Mouse (Mus musculus): ENCODE measurements around the gene 1700011L22Rik. TPM values are rescaled to one million over a fixed set of nuclear protein-coding genes. Genes with fewer than 3 reads are reported as not detected.

Gene 1700011L22Rik
- polyA plus RNA-seq, 1 experiment from 2014 or later = not detected

DNA sequence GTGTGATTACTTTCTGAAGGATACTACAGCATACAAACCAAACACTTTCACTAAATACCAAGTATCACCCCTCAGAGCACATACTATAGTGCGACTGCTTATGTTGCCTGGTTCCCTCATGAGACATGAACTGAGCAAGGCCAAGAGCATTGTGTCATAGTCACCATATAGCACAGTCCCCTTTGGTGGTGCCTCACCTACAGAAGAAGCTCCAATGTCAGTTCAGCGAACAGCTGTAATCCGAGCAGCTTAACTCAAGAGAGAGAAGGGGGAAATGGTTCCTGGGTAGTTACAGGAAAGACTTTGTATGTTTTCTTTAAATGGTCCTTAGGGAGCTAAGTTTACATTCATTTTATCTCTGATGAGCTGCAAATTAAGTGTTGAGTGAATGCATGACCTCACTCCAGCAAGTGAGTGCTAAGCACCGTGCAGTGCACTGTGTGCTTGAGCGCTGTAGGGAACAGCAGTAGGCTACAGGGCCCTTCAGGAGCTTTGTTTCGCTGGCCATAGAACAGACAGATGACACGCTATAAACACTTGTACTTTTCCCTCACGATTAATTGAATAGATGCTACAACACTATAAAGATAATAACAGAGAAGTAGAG is 29.0 kb upstream of the 1700011L22Rik start:
- H3K4me3 ChIP-seq (replicated peaks) = no peak overlapping the region
- H3K4me1 ChIP-seq = no peaks in the 10 kb centered on the region
- no peak overlapping the region for H3K9ac ChIP-seq
- WGBS = 89% methylated on average over 8 of the region's 8 CpGs
- no peak overlapping the region for H3K27ac ChIP-seq
- no peak overlapping the region for H3K4me2 ChIP-seq
- ATAC-seq (ENCODE audit: low FRiP score) = no peak
- no peaks in the 10 kb centered on the region for H3K9me3 ChIP-seq
- H3K27me3 ChIP-seq = no peaks in the 10 kb centered on the region
- H3K36me3 ChIP-seq (replicated peaks) = peaks cover 46% of the 10 kb centered on the region

DNA sequence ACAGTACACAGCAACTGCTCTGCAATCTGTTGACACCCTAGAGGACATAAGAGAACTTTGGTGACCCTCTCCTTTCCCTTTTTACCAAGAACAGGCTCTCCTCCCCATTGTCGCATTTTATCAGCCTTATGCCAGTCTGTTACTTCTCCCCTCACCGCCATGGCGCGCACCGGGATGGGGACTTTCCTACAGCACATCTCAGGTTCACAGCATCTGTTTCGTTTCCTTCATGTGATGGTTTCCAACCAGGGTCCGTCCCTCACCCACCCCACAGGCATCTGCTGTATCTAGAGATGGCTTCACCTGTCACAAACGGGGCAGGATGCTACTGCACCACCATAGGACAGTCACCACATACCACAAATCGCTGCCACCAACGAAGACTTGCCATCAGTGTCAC is 26.6 kb upstream of the 1700011L22Rik start:
- H3K9me3 ChIP-seq = no peaks in the 10 kb centered on the region

DNA sequence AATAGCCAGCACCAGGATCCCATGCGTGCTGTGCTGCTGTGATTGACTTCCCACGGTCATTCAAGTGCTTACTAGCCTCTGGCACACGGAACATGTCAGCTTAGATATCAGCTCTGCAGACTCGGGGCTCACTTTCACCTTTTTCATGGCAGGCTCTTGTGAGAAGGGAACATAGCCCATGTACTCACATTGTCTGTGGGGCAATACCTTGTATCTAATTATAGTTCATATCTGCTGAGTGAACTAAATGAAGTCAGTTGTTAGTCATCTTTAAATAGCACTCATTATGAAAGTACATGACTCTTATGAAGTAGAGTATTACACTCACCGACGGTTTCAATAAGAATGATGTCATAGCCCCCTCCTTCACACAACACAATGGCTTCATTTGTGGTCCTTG is 25.4 kb upstream of the 1700011L22Rik start:
- Histone ChIP-seq H3K27me3 (no peaks in the 10 kb centered on the region), H3K27ac (no peak overlapping the region), H3K36me3 (replicated peaks) (peaks cover 59% of the 10 kb centered on the region), H3K9ac (no peak overlapping the region), H3K4me2 (no peak overlapping the region), H3K4me1 (no peaks in the 10 kb centered on the region), H3K4me3 (replicated peaks) (no peak overlapping the region), H3K9me3 (no peaks in the 10 kb centered on the region)
- 89% methylated on average over 6 of the region's 6 CpGs for WGBS
- no peak for ATAC-seq (ENCODE audit: low FRiP score)

More for the DNA sequence above, 26.6 kb upstream of the 1700011L22Rik start:
- H3K9ac ChIP-seq = no peak overlapping the region
- no peak overlapping the region for H3K4me3 ChIP-seq (replicated peaks)
- WGBS = 93% methylated on average over 10 of the region's 10 CpGs
- H3K36me3 ChIP-seq (replicated peaks) = peaks cover 55% of the 10 kb centered on the region
- H3K4me1 ChIP-seq = no peaks in the 10 kb centered on the region
- H3K27ac ChIP-seq = no peak overlapping the region
- no peak overlapping the region for H3K4me2 ChIP-seq
- H3K27me3 ChIP-seq = no peaks in the 10 kb centered on the region
- ATAC-seq (ENCODE audit: low FRiP score) = no peak

DNA sequence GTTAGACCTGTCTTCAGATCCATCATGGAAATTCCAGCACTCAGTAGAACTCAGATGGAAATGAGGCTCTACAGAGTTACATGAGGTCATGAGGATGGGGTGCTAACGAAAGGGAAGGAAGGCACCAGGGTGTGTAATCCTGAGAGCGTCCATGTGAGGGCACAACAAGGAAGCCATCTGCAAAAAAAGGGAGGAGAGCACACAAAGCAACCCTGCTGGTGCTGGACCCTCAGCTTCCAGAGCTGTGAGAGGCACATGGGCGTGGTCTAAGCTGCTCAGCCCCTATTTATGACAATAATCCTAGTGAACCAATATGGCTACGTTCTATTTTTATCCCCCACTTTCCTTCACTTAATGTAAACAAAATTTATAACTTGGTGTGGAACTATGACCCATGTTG is 24.3 kb upstream of the 1700011L22Rik start:
- H3K36me3 ChIP-seq (replicated peaks) = peaks cover 66% of the 10 kb centered on the region
- H3K4me2 ChIP-seq = no peak overlapping the region
- H3K9me3 ChIP-seq = no peaks in the 10 kb centered on the region
- no peaks in the 10 kb centered on the region for H3K4me1 ChIP-seq
- WGBS = 72% methylated on average over 4 of the region's 4 CpGs
- no peak for ATAC-seq (ENCODE audit: low FRiP score)
- no peak overlapping the region for H3K4me3 ChIP-seq (replicated peaks)
- H3K9ac ChIP-seq = no peak overlapping the region
- no peak overlapping the region for H3K27ac ChIP-seq
- H3K27me3 ChIP-seq = no peaks in the 10 kb centered on the region

DNA sequence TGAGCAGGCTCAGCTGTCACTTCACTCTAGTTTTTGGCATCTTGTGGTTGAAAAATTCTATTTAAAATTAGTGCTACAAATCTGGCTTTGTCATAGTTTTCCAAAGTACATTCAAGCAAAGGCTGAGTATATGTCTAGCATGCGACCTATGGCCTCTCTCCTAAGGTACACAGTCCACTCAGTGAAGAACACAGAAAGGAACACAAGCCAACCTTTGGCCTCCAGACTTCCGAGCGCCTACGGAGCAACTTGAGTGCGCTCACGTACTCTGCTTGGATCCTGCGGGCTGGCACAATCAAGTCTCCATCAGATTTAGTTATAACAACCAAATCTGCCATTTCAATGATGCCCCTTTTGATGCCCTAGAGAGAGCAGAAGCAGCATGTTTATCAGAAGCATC is 20.6 kb upstream of the 1700011L22Rik start:
- Histone ChIP-seq H3K27me3 (no peaks in the 10 kb centered on the region), H3K36me3 (replicated peaks) (peaks cover 65% of the 10 kb centered on the region), H3K4me1 (no peaks in the 10 kb centered on the region), H3K9ac (no peak overlapping the region), H3K4me2 (no peak overlapping the region), H3K27ac (no peak overlapping the region), H3K9me3 (no peaks in the 10 kb centered on the region), H3K4me3 (replicated peaks) (no peak overlapping the region)
- WGBS = 95% methylated on average over 7 of the region's 7 CpGs
- ATAC-seq (ENCODE audit: low FRiP score) = no peak

DNA sequence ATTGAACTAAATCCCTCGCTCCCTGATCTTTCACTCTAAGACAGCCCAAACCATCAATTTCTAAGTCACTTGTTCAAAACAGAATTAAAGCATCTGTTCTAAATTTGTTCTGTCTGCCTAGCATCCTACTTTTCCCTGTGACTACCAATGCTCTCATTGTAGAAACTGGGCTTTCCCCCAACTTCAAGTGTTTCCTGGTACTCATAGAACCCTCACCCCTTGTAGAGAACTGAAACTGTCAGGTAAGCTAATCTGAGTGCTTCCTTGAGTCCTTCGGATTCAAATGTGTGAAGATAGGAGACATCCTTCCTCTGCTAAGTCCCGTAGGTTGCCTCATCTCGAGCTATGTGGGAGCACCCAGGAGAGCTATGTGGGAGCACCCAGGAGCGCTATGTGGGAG is 13.6 kb upstream of the 1700011L22Rik start:
- H3K4me3 ChIP-seq (replicated peaks) = no peak overlapping the region
- WGBS = 93% methylated on average over 5 of the region's 5 CpGs
- H3K4me1 ChIP-seq = no peaks in the 10 kb centered on the region
- no peaks in the 10 kb centered on the region for H3K9me3 ChIP-seq
- H3K27me3 ChIP-seq = no peaks in the 10 kb centered on the region
- no peak overlapping the region for H3K27ac ChIP-seq
- H3K36me3 ChIP-seq (replicated peaks) = peaks cover 4% of the 10 kb centered on the region
- no peak for ATAC-seq (ENCODE audit: low FRiP score)
- H3K4me2 ChIP-seq = no peak overlapping the region
- no peak overlapping the region for H3K9ac ChIP-seq

DNA sequence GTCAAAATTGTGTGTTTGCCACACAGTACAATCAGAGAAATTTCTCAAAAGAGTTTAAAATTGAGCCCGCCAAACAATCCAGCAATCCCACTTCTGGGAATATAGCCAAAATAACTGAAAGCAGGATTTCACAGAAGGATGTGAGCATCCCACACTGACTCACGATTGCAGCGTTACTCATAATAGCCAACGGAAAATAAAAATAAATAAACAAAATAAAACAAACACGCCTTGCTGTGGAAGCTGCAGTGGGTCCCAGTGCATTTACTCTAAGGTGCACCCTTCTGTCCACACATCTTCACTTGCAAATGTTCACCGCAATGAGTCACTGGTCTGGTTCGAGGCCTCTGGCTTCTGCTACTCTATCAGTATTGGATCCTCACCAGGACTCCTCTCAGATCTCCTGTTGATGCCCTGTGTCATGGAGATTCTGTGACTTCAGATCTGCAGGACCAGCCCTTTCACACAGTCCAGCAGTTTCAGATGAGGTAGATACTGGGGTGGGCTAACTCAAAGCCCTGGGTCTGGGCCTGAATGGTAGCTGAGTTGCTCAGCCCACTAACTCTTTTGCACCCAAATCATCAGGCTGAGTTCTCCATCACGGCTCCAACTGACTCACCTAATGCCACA is 7.8 kb upstream of the 1700011L22Rik start:
- Histone ChIP-seq H3K4me2 (no peak overlapping the region), H3K9me3 (no peaks in the 10 kb centered on the region), H3K36me3 (replicated peaks) (no peaks in the 10 kb centered on the region), H3K4me1 (no peaks in the 10 kb centered on the region), H3K4me3 (replicated peaks) (no peak overlapping the region), H3K9ac (no peak overlapping the region), H3K27me3 (no peaks in the 10 kb centered on the region), H3K27ac (no peak overlapping the region)
- 89% methylated on average over 8 of the region's 8 CpGs for WGBS
- no peak for ATAC-seq (ENCODE audit: low FRiP score)

GRCm38 (mm10) chr8:79253742-79254141 is 5.4 kb upstream of the 1700011L22Rik start:
- Histone ChIP-seq H3K27me3 (no peaks in the 10 kb centered on the region), H3K36me3 (replicated peaks) (no peaks in the 10 kb centered on the region), H3K4me1 (no peaks in the 10 kb centered on the region), H3K4me2 (no peak overlapping the region), H3K9ac (no peak overlapping the region), H3K27ac (no peak overlapping the region), H3K4me3 (replicated peaks) (no peak overlapping the region), H3K9me3 (no peaks in the 10 kb centered on the region)
- ATAC-seq (ENCODE audit: low FRiP score) = no peak
- 83% methylated on average over 6 of the region's 6 CpGs for WGBS

DNA sequence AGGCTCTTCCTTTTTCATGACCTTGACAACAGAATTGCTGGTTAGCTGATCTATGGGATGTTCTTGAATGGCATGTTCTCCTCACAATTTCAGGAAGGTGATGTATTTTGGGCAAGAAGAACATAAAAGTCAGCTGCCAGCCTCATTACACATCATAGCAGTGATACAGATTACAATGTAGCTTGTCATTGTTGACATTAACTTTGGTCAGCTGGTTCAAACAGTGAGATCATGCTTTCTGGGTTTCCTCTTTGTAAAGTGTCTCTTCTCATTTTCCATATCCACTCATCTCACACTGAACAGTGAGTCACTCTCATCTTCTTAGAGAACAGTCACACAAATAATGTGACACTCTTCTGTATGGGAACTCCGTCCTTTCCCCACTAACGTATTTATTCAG is 4.9 kb downstream of the 1700011L22Rik start:
- no peak overlapping the region for H3K27ac ChIP-seq
- H3K9me3 ChIP-seq = no peaks in the 10 kb centered on the region
- H3K4me2 ChIP-seq = no peak overlapping the region
- H3K27me3 ChIP-seq = no peaks in the 10 kb centered on the region
- no peaks in the 10 kb centered on the region for H3K4me1 ChIP-seq
- no peak for ATAC-seq (ENCODE audit: low FRiP score)
- H3K4me3 ChIP-seq (replicated peaks) = no peak overlapping the region
- 92% methylated on average over 2 of the region's 2 CpGs for WGBS
- H3K36me3 ChIP-seq (replicated peaks) = no peaks in the 10 kb centered on the region
- no peak overlapping the region for H3K9ac ChIP-seq

- Histone ChIP-seq H3K9ac (no peak overlapping the region), H3K9me3 (no peaks in the 10 kb centered on the region), H3K4me1 (no peaks in the 10 kb centered on the region), H3K27ac (no peak overlapping the region), H3K4me2 (no peak overlapping the region), H3K36me3 (replicated peaks) (no peaks in the 10 kb centered on the region), H3K27me3 (no peaks in the 10 kb centered on the region), H3K4me3 (replicated peaks) (no peak overlapping the region)
- 88% methylated on average over 7 of the region's 7 CpGs for WGBS
- no peak for ATAC-seq (ENCODE audit: low FRiP score)
Observed at GRCm38 (mm10) chr8:79239996-79240395, 8.4 kb downstream of the 1700011L22Rik start.

DNA sequence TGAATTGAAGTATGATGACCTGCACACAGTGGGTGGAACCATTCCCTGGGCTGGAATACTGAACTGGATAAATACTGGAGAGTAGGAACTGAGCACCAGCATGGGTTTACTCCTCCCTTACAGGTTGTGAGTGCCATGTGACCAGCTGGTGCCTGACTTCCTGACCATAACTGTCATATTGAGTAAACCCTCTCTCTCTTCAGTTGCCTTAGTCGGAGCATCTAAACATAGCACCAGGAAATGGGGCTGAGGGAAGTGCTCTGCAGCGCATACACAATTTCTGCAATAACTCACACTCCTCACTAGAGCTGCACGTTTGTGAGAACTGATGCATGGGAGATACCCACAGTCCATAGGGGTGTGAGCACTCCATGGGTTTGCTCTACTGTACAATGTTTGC is 9.1 kb downstream of the 1700011L22Rik start:
- ATAC-seq (ENCODE audit: low FRiP score) = no peak
- no peaks in the 10 kb centered on the region for H3K36me3 ChIP-seq (replicated peaks)
- H3K9ac ChIP-seq = no peak overlapping the region
- no peak overlapping the region for H3K4me3 ChIP-seq (replicated peaks)
- no peaks in the 10 kb centered on the region for H3K4me1 ChIP-seq
- no peaks in the 10 kb centered on the region for H3K9me3 ChIP-seq
- WGBS = 85% methylated on average over 3 of the region's 3 CpGs
- H3K27me3 ChIP-seq = no peaks in the 10 kb centered on the region
- no peak overlapping the region for H3K4me2 ChIP-seq
- H3K27ac ChIP-seq = no peak overlapping the region

DNA sequence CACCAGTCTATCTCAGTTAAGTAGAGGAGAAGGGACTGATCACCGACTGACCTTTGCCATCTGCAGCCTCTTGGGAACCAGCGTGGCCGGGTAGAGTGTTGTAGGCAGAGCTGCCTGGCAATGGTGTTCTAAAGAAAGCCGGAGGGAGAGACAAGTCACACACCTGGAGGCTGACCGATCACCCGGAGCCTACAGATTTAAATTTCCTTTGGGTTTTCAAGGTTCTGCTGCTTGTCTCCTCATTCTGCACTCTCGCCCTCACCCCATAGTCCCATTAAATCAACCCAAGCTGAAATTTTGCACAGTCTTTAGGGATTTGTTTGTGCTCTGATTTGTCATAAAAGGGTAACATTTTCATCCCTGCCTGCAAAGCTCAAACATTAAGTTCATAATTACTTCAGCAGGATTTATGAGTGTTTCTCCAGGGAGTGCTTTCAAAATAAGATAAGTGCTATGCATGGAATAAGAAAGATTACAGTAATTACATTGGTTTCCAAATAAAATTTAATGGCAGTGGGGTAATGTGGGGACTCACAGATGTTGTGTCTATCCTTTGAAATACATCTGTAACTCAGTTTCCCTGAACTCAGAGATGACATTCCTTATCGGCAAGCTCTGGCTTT is 19.0 kb downstream of the 1700011L22Rik start:
- Histone ChIP-seq H3K27me3 (no peaks in the 10 kb centered on the region), H3K9ac (no peak overlapping the region), H3K4me1 (no peaks in the 10 kb centered on the region), H3K27ac (no peak overlapping the region), H3K9me3 (peaks cover 9% of the 10 kb centered on the region), H3K36me3 (replicated peaks) (no peaks in the 10 kb centered on the region), H3K4me2 (no peak overlapping the region), H3K4me3 (replicated peaks) (no peak overlapping the region)
- WGBS = 88% methylated on average over 8 of the region's 8 CpGs
- ATAC-seq (ENCODE audit: low FRiP score) = no peak

DNA sequence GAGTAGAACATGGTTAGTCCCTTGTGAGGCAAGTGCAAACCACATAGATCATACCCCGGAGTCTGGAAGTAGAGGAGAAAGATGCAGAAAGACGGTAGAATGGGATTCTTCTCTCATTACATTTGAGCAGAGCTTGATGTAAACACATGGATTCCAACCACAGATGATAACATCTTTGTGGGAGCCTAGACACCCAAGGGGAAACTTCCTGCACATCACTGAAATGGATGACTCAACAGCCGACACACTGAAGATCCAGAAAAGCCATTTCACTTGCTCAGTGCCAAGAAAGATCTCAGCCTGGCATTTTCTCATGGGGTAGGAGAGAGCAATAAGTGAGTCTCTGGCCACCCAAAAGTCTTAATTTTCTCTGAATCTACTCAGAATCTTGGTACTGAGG is 20.5 kb downstream of the 1700011L22Rik start:
- no peak overlapping the region for H3K27ac ChIP-seq
- no peaks in the 10 kb centered on the region for H3K36me3 ChIP-seq (replicated peaks)
- peaks cover 14% of the 10 kb centered on the region for H3K9me3 ChIP-seq
- no peak for ATAC-seq (ENCODE audit: low FRiP score)
- H3K4me1 ChIP-seq = no peaks in the 10 kb centered on the region
- H3K9ac ChIP-seq = no peak overlapping the region
- H3K4me2 ChIP-seq = no peak overlapping the region
- no peaks in the 10 kb centered on the region for H3K27me3 ChIP-seq
- no peak overlapping the region for H3K4me3 ChIP-seq (replicated peaks)
- 93% methylated on average over 3 of the region's 3 CpGs for WGBS
